Mouse (Mus musculus): ENCODE data around the gene Chil6. TPM values are rescaled to one million over a fixed set of nuclear protein-coding genes. Genes with fewer than 3 reads are reported as not detected.

Gene Chil6
- not detected in 2 replicates for polyA plus RNA-seq (2014; fragmentation: Nextera tagmentation; extraction: Ambion mirVana)

GRCm38 (mm10) chr3:106406082-106406481, at the start of gene Chil6:
Gene Chil6, minus strand, starts transcription at chr3:106406182.
- H3K9ac ChIP-seq (ENCODE audit: low read length), result no peak within 1 kb of the TSS
- no peak within 1 kb of the TSS for H3K4me2 ChIP-seq (ENCODE audit: low read length)
- no peaks in the 10 kb centered on the region for H3K36me3 ChIP-seq (ENCODE audit: control insufficient read depth, insufficient read depth, low read length)
- ATAC-seq (no peak), DNase-seq (ENCODE audit: low spot score) (no peak)
- H3K27me3 ChIP-seq (replicated peaks; ENCODE audit: control insufficient read depth, insufficient read depth, low read length), result no peaks in the 10 kb centered on the region
- H3K4me1 ChIP-seq (ENCODE audit: control insufficient read depth, insufficient read depth, low read length), result no peaks in the 10 kb centered on the region
- H3K27ac ChIP-seq (ENCODE audit: low read depth, low read length), result no peak within 1 kb of the TSS
- H3K4me3 ChIP-seq (ENCODE audit: low read depth, low read length), result no peak within 1 kb of the TSS
- H3K9me3 ChIP-seq (replicated peaks; ENCODE audit: control insufficient read depth, low read length), result no peaks in the 10 kb centered on the region

DNA sequence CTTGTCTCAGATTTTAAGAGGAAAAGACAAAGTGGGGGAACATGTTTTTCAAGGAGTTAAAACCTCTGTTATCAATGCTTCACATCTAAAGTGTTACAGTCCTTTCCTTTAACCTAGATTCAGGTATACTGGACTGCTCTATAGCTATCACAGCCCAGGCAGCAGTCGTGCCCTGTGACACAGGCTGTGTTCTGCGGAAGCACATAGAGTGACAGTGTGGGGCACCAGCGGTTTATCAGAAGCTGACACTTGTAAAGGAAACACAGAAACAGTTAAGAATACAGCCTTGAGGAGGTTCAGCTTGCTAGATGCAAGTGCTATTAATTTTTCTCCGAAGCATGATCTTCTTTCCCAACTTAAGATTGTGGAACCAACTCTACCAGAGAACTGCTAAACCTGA, 46.6 kb upstream of the Chil6 start:
- Histone ChIP-seq H3K27ac (ENCODE audit: low read depth, low read length) (no peak overlapping the region), H3K36me3 (ENCODE audit: control insufficient read depth, insufficient read depth, low read length) (no peaks in the 10 kb centered on the region), H3K9me3 (replicated peaks; ENCODE audit: control insufficient read depth, low read length) (no peaks in the 10 kb centered on the region), H3K4me2 (ENCODE audit: low read length) (no peak overlapping the region), H3K9ac (ENCODE audit: low read length) (no peak overlapping the region), H3K27me3 (replicated peaks; ENCODE audit: control insufficient read depth, insufficient read depth, low read length) (no peaks in the 10 kb centered on the region), H3K4me1 (ENCODE audit: control insufficient read depth, insufficient read depth, low read length) (no peaks in the 10 kb centered on the region), H3K4me3 (ENCODE audit: low read depth, low read length) (no peak overlapping the region)
- ATAC-seq (no peak), DNase-seq (ENCODE audit: low spot score) (no peak)
- 83% methylated on average over 4 of the region's 4 CpGs for WGBS

DNA sequence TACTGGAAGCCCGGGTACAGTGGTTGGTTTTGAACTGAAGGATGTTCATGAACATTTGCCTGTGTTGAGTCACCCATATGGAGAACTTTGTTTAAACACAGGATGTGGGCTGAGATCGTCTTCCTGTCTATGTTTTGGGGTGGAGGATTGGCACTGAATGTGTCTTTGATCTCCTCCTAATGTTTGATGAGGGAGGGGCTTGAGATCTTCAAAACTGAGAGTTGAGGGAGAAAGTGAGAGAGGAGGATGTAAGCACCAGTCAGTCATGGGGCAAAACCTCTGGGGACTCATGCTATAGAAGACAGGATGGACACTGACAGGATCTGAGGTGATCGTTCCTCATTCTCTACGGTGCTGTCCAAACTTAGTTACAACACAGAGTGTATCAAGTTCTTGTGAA, 43.6 kb upstream of the Chil6 start:
- H3K4me3 ChIP-seq (ENCODE audit: low read depth, low read length), result no peak overlapping the region
- H3K36me3 ChIP-seq (ENCODE audit: control insufficient read depth, insufficient read depth, low read length), result no peaks in the 10 kb centered on the region
- WGBS, result 72% methylated on average over 4 of the region's 4 CpGs
- H3K9ac ChIP-seq (ENCODE audit: low read length), result no peak overlapping the region
- H3K4me1 ChIP-seq (ENCODE audit: control insufficient read depth, insufficient read depth, low read length), result no peaks in the 10 kb centered on the region
- no peaks in the 10 kb centered on the region for H3K27me3 ChIP-seq (replicated peaks; ENCODE audit: control insufficient read depth, insufficient read depth, low read length)
- no peak overlapping the region for H3K4me2 ChIP-seq (ENCODE audit: low read length)
- no peaks in the 10 kb centered on the region for H3K9me3 ChIP-seq (replicated peaks; ENCODE audit: control insufficient read depth, low read length)
- no peak overlapping the region for H3K27ac ChIP-seq (ENCODE audit: low read depth, low read length)
- ATAC-seq (no peak), DNase-seq (ENCODE audit: low spot score) (no peak)

- no peaks in the 10 kb centered on the region for H3K9me3 ChIP-seq (replicated peaks; ENCODE audit: control insufficient read depth, low read length)
- H3K4me3 ChIP-seq (ENCODE audit: low read depth, low read length), result no peak overlapping the region
- DNase-seq (ENCODE audit: low spot score), result no peak
- H3K27ac ChIP-seq (ENCODE audit: low read depth, low read length), result no peak overlapping the region
- H3K4me2 ChIP-seq (ENCODE audit: low read length), result no peak overlapping the region
- no peaks in the 10 kb centered on the region for H3K27me3 ChIP-seq (replicated peaks; ENCODE audit: control insufficient read depth, insufficient read depth, low read length)
- no peaks in the 10 kb centered on the region for H3K36me3 ChIP-seq (ENCODE audit: control insufficient read depth, insufficient read depth, low read length)
- H3K9ac ChIP-seq (ENCODE audit: low read length), result no peak overlapping the region
- no peaks in the 10 kb centered on the region for H3K4me1 ChIP-seq (ENCODE audit: control insufficient read depth, insufficient read depth, low read length)
- ATAC-seq, result no peak
Observed at GRCm38 (mm10) chr3:106448995-106449394, 43.0 kb upstream of the Chil6 start.

DNA sequence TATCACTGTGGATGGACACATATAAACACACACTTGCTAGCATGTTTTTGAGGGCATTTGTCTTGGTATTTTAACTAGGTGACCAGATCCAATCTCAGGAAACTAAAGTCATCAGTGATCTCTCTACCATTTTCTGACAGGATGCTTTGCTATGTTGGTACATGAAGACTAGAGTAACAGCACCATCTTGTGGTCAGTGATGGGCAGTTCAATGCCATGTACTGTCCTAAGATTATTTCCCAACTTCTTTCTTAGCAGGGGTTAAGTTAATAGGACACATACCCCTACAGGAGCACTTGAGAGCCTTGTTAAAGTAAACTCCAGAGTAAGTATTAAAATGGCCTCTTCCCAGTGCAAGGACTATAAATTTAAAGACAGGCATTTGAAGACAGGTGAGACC, 42.6 kb upstream of the Chil6 start:
- Histone ChIP-seq H3K27me3 (replicated peaks; ENCODE audit: control insufficient read depth, insufficient read depth, low read length) (no peaks in the 10 kb centered on the region), H3K4me1 (ENCODE audit: control insufficient read depth, insufficient read depth, low read length) (no peaks in the 10 kb centered on the region), H3K4me3 (ENCODE audit: low read depth, low read length) (no peak overlapping the region), H3K4me2 (ENCODE audit: low read length) (no peak overlapping the region), H3K36me3 (ENCODE audit: control insufficient read depth, insufficient read depth, low read length) (no peaks in the 10 kb centered on the region), H3K9me3 (replicated peaks; ENCODE audit: control insufficient read depth, low read length) (no peaks in the 10 kb centered on the region), H3K9ac (ENCODE audit: low read length) (no peak overlapping the region), H3K27ac (ENCODE audit: low read depth, low read length) (no peak overlapping the region)
- DNase-seq (ENCODE audit: low spot score) (peak; percentile 82), ATAC-seq (peak; percentile 85)

Other genes with a start within 250 kb of the Chil6 start
- gene Chil3, start 238.6 kb downstream of the Chil6 start, polyA plus RNA-seq (2014; fragmentation: Nextera tagmentation; extraction: Ambion mirVana), result 0.23 TPM in 1 of 2 replicates, not detected in the other
- gene Chil4, start 186.7 kb downstream of the Chil6 start, polyA plus RNA-seq (2014; fragmentation: Nextera tagmentation; extraction: Ambion mirVana), result not detected in 2 replicates
- 0.42 and 0.56 TPM in 2 replicates for gene Dennd2d, start 76.2 kb upstream of the Chil6 start, polyA plus RNA-seq (2014; fragmentation: Nextera tagmentation; extraction: Ambion mirVana)
- gene Dram2, start 141.6 kb upstream of the Chil6 start, polyA plus RNA-seq (2014; fragmentation: Nextera tagmentation; extraction: Ambion mirVana), result 62.2 and 65.9 TPM in 2 replicates
- gene Cept1, start 141.6 kb upstream of the Chil6 start, polyA plus RNA-seq (2014; fragmentation: Nextera tagmentation; extraction: Ambion mirVana), result 44.1 and 54.8 TPM in 2 replicates